Mouse (Mus musculus): ENCODE results near the gene Btbd35f23. TPM values are rescaled to one million over a fixed set of nuclear protein-coding genes. Genes with fewer than 3 reads are reported as not detected.
"Not testable (repeated sequence)": the region's sequence is repeated elsewhere in the genome, so short reads cannot be mapped to it uniquely, and the experiment has no call there.

Gene Btbd35f23
- polyA plus RNA-seq (2012; rRNA removed) = not detected in 2 replicates

GRCm38 (mm10) chrX:3076575-3076974, at the start of gene Btbd35f23:
Btbd35f23 (plus strand) TSS chrX:3076875.
- DNase-seq (ENCODE audit: low read depth, low spot score) = not testable (repeated sequence)
- 86% methylated on average over 1 of the region's 2 CpGs for WGBS

Other genes with a start within 250 kb of the Btbd35f23 start
- gene Btbd35f24, start 119.0 kb downstream of the Btbd35f23 start, polyA plus RNA-seq (2012; rRNA removed) = not detected in 2 replicates